Mouse (Mus musculus) kidney, embryonic 15.5 days (tissue): ENCODE data around the gene Laptm4a. TPM values are rescaled to one million over a fixed set of nuclear protein-coding genes. Genes with fewer than 3 reads are reported as not detected.
"Not testable (repeated sequence)": the region's sequence is repeated elsewhere in the genome, so short reads cannot be mapped to it uniquely, and the experiment has no call there.

ENCODE experiments used
- ATAC-seq: fragments of 200-750 bp; cut with Nextera tagmentation; replicated peaks from 2 replicates; pipeline ENCODE4 v1.8.0; 2017; ENCODE audit warnings: moderate TSS enrichment; ENCODE audit not compliant: low FRiP score
- H3K27ac ChIP-seq: fragments of 300-500 bp; sonication (generic); 2 replicates; pipeline ENCODE4 v1.5.1; 2015; ENCODE audit warnings: mild to moderate bottlenecking, inconsistent platforms
- H3K27me3 ChIP-seq: fragments of 300-500 bp; sonication (generic); 2 replicates; pipeline ENCODE4 v1.6.1; 2015; ENCODE audit warnings: inconsistent platforms
- H3K36me3 ChIP-seq: fragments of 300-500 bp; sonication (generic); 2 replicates; pipeline ENCODE4 v1.6.1; 2015; ENCODE audit warnings: inconsistent platforms
- H3K4me1 ChIP-seq: fragments of 300-500 bp; sonication (generic); 2 replicates; pipeline ENCODE4 v1.6.1; 2015; ENCODE audit warnings: inconsistent platforms
- H3K4me2 ChIP-seq: fragments of 300-500 bp; sonication (generic); 2 replicates; pipeline ENCODE4 v1.6.1; 2015; ENCODE audit warnings: moderate library complexity, mild to moderate bottlenecking, inconsistent platforms
- H3K4me3 ChIP-seq: fragments of 300-500 bp; sonication (generic); replicated peaks from 2 replicates; pipeline ENCODE4 v1.5.1; 2015; ENCODE audit warnings: mild to moderate bottlenecking, inconsistent platforms
- H3K9ac ChIP-seq: fragments of 300-500 bp; sonication (generic); 2 replicates; pipeline ENCODE4 v1.6.1; 2015; ENCODE audit warnings: mild to moderate bottlenecking, inconsistent platforms
- H3K9me3 ChIP-seq: fragments of 300-500 bp; sonication (generic); replicated peaks from 2 replicates; pipeline ENCODE4 v1.6.1; 2016; ENCODE audit warnings: inconsistent platforms
- WGBS: fragments of 180-500 bp; shearing (Covaris S2); methylation state at CpG from one replicate; pipeline ENCODE4 v1.1.7; 2015; ENCODE audit warnings: mixed read lengths; 5-methylcytosine and 5-hydroxymethylcytosine counted together
- polyA plus RNA-seq: library from polyadenylated mRNA; unstranded; fragments of >200 nt; fragmentation: Nextera tagmentation; extraction: Ambion mirVana; gene quantifications from 2 replicates; pipeline ENCODE4 v1.2.1, GENCODE M21; 2015

The Laptm4a gene
- polyA plus RNA-seq, 1 experiment from 2014 or later = 338 TPM

DNA sequence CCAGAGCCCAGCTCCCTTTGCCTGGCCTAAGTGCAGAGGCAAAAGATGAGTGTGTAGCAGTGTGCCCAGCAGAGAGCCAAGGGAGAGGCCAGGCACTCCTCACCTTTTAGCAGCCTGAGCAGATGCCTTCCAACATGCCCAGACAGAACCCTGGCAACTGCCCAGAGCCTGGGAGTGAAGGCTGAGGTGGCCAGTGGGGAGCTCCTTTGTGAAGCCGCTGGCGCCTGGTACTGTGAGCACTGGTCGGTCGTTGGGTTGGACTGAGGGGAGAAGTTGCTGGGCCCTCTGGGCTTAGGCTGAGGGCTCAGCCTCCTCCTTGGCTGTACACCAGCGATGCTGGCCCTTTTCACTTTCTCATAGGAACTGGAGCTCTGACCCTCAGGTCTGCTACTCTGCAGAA lies 5.1 kb upstream of the Laptm4a start:
- Histone ChIP-seq H3K27ac (peak overlapping the region; percentile 54), H3K36me3 (no peaks in the 10 kb centered on the region), H3K9ac (no peak overlapping the region), H3K9me3 (no peaks in the 10 kb centered on the region), H3K27me3 (no peaks in the 10 kb centered on the region), H3K4me1 (peaks cover 45% of the 10 kb centered on the region), H3K4me2 (peak overlapping the region; percentile 3; the same call in 1 of the 2 replicates), H3K4me3 (no peak overlapping the region)
- WGBS = 46% methylated on average over 5 of the region's 5 CpGs
- ATAC-seq = no peak

DNA sequence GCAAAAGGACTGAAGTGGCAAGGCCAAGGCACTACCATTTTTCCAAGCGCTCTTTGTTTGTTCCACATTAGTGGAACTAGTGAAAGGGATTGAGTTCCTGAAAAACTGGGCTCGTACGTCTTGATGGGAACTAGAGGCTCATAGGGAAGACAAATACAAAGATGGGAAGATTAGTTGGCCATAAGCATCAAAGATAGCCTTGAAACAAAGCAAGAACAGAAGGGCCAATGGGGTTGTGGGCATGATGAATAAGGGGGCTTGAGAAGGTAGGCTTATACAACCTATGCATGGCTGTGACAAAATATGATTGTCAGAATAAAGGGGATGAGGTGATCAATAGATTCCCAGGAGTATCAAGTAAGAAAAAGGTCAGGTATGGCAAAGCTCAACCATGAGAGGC lies 2.2 kb upstream of the Laptm4a start:
- Histone ChIP-seq H3K27ac (no peak overlapping the region), H3K4me3 (no peak overlapping the region), H3K9ac (no peak overlapping the region), H3K9me3 (no peaks in the 10 kb centered on the region), H3K4me1 (peaks cover 30% of the 10 kb centered on the region), H3K4me2 (no peak overlapping the region), H3K27me3 (no peaks in the 10 kb centered on the region), H3K36me3 (0 out of 2 replicates have a peak, but pooled peaks cover under 1% of the 10 kb centered on the region)
- WGBS = 91% methylated on average over 3 of the region's 3 CpGs
- ATAC-seq = no peak

DNA sequence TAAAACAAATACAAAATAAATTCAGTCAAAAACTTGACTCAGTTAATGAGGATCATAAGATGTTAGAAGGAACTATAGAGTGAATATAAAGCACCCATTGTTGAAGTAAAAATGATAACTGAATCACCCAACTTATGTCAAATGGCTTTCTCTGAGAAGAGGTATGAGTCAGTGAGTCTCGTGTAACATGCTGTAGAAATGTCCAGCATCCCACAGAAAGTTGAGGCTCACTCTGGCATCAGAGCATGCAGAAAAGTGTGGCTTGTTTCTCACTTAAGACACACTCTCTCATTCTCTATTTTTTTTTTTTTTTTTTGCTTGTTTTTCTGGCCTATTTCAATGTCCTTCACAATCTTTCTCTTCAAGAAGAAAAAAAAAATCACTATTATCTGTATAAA lies 469 bp upstream of the Laptm4a start:
- Histone ChIP-seq H3K27ac (peak overlapping the region; percentile 99), H3K4me2 (peak overlapping the region; percentile 54), H3K4me1 (peaks cover 37% of the 10 kb centered on the region), H3K36me3 (peaks cover 10% of the 10 kb centered on the region; the same call in 1 of the 2 replicates), H3K9ac (peak overlapping the region; percentile 86), H3K4me3 (peak overlapping the region; percentile 76), H3K9me3 (no peaks in the 10 kb centered on the region), H3K27me3 (no peaks in the 10 kb centered on the region)
- ATAC-seq = no peak
- 11% methylated on average over 1 of the region's 1 CpGs for WGBS

DNA sequence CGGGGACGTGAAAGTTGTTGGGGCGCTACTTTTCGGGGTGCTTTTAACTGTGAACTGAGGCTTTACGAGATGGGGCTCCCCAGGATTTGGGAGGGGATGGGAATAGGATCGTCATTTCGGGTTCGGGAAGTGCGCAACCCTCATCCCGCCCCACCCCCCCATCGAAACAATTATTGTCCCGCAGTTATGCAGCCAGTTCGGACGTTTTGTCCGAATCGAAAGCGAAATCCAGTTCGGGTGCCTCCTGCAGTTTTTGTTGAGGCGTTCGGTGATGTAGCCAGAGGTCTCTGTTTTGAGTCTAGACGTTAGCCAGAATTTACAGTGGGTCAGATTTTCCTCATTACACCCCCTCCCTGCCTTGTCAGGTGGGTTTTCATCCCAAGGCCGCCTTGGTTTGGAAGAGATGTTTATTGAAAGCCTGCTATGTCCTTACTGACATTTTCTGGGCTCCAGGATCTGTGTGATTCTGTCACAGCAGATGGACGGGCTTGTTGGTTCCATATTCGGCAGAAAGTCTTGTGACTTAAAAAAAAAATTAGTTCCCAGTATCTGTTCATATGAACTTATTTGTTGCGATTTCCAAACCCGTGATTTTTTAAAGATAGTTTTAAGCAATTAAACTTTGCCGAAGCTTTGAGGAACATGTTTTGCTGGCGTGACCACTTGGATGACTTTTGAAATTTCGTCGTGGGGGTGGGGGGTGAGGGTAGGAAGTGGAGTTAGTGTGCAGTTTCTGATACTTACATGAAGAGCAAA lies 1.1 kb downstream of the Laptm4a start:
- no peak for ATAC-seq
- Histone ChIP-seq H3K9me3 (no peaks in the 10 kb centered on the region), H3K36me3 (peaks cover 14% of the 10 kb centered on the region; the same call in 1 of the 2 replicates), H3K4me2 (peak overlapping the region; percentile 69), H3K4me3 (peak overlapping the region; percentile 76), H3K4me1 (peaks cover 40% of the 10 kb centered on the region), H3K27ac (peak overlapping the region; percentile 99), H3K9ac (peak overlapping the region; percentile 86), H3K27me3 (no peaks in the 10 kb centered on the region)
- WGBS = 1% methylated on average over 30 of the region's 30 CpGs

DNA sequence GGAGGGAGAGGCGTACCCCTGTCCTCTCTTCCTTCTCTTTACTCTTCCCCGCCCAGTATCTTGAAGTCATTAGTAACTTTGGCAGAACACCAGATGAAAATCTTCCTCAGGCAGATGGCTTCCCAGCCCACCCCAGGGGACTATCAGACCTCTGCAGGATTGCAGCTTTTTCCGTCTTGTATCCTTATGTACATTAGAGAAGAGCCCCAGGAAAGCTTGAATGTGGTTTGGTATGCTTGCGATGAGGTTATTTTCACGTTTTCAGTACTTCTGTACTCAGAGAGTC lies 1.6 kb downstream of the Laptm4a start:
- H3K4me2 ChIP-seq = peak overlapping the region; percentile 69
- H3K4me3 ChIP-seq = peak overlapping the region; percentile 76
- no peaks in the 10 kb centered on the region for H3K27me3 ChIP-seq
- H3K9ac ChIP-seq = peak overlapping the region; percentile 86
- H3K36me3 ChIP-seq = peaks cover 14% of the 10 kb centered on the region; the same call in 1 of the 2 replicates
- 0 out of 2 replicates have a peak overlapping the region, but pooled peaks have one; percentile 99 for H3K27ac ChIP-seq
- H3K4me1 ChIP-seq = peaks cover 45% of the 10 kb centered on the region
- H3K9me3 ChIP-seq = no peaks in the 10 kb centered on the region
- ATAC-seq = no peak
- 24% methylated on average over 5 of the region's 5 CpGs for WGBS

DNA sequence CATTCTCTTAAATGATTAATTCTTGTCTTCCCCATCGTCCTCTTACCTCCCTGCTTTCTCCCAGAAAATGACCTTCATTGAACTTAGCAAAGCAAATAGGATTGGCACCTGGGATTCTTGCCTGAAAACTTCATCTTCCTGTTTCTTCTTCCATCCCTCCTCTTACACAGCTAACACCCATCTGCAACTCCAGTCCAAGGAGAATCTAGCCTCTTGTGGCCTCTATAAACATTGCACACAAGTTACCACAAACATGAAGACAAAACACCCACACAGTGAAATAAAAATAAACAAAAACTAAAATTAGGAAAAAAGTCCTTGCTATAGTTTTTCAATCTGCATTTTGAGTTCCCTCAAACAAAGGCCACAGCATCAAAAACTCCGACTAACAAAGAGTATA lies 2.1 kb downstream of the Laptm4a start:
- ATAC-seq = no peak
- Histone ChIP-seq H3K4me2 (peak overlapping the region; percentile 69), H3K36me3 (peaks cover 14% of the 10 kb centered on the region; the same call in 1 of the 2 replicates), H3K9me3 (no peaks in the 10 kb centered on the region), H3K27ac (no peak overlapping the region), H3K4me1 (peaks cover 48% of the 10 kb centered on the region), H3K27me3 (no peaks in the 10 kb centered on the region), H3K9ac (peak overlapping the region; percentile 86), H3K4me3 (peak overlapping the region; percentile 76)
- WGBS = 38% methylated on average over 2 of the region's 2 CpGs

DNA sequence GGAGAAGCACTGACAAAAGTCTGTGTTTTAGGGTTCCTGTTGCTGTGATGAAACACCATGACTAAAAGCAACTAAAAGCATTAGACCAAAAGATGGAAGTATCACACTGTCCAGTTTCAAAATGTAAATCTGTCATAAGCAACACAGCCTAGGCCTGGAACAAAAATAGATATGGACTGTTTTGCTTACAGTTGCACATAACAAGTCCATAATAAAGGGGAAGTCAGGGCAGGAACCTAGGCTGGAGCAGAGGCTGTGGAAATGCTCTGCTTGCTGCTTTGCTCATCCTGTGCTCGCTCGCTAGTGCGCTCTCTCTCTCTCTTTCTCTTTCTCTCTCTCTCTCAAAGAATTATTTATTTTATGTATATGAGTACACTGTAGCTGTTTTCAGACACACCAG lies 6.2 kb downstream of the Laptm4a start:
- Histone ChIP-seq H3K9ac (no peak overlapping the region), H3K4me3 (no peak overlapping the region), H3K9me3 (no peaks in the 10 kb centered on the region), H3K36me3 (peaks cover 27% of the 10 kb centered on the region), H3K4me1 (peaks cover 59% of the 10 kb centered on the region), H3K4me2 (no peak overlapping the region), H3K27me3 (no peaks in the 10 kb centered on the region), H3K27ac (no peak overlapping the region)
- no peak for ATAC-seq
- 91% methylated on average over 3 of the region's 3 CpGs for WGBS

DNA sequence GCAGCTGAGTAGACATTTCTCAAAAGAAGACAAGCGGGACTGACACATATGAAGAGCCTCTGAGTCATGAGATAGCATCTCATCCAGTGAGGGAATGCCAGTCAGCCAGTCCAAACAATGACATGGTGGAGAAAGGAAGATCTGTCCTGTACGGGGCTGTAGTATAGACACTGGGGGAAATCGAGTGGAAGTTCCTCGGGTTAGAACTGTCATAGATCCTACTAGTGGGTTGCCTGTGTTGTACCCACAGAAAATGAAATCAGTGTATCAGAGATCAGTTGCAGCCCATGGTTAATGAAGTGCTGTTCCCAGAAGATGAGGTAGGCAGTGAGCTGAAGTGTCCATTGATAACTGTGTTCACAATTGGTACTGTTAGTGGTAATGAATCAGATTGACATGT lies 7.3 kb downstream of the Laptm4a start:
- whole genome bisulfite sequencing = 82% methylated on average over 4 of the region's 4 CpGs
- H3K27me3 ChIP-seq = no peaks in the 10 kb centered on the region
- H3K4me3 ChIP-seq = no peak overlapping the region
- ATAC-seq = no peak
- peaks cover 53% of the 10 kb centered on the region for H3K4me1 ChIP-seq
- H3K27ac ChIP-seq = no peak overlapping the region
- H3K9me3 ChIP-seq = no peaks in the 10 kb centered on the region
- peaks cover 34% of the 10 kb centered on the region for H3K36me3 ChIP-seq
- H3K9ac ChIP-seq = no peak overlapping the region
- no peak overlapping the region for H3K4me2 ChIP-seq

DNA sequence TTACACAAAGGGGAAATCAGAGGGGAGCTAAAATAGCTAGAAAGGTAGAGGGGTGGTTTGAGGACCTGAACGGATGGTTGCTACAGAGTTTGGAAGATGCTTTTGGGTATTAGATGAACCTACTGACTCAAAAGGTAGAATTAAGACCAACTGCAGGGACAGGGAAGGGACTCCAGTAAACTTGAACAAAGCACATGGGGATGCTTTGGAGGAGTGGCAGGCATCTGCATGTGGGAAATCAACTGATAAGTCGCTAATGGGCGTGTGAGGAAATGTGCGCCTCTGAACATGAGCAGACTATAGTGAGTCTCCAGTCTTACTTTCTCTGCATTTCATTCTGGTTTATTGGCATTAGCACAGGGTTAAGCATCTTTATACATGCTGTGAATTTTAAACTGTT lies 9.6 kb downstream of the Laptm4a start:
- Histone ChIP-seq H3K36me3 (peaks cover 42% of the 10 kb centered on the region), H3K27me3 (no peaks in the 10 kb centered on the region), H3K4me1 (peaks cover 54% of the 10 kb centered on the region), H3K9me3 (no peaks in the 10 kb centered on the region), H3K4me2 (no peak overlapping the region), H3K4me3 (no peak overlapping the region), H3K27ac (no peak overlapping the region), H3K9ac (no peak overlapping the region)
- ATAC-seq = no peak
- WGBS = 87% methylated on average over 4 of the region's 4 CpGs

DNA sequence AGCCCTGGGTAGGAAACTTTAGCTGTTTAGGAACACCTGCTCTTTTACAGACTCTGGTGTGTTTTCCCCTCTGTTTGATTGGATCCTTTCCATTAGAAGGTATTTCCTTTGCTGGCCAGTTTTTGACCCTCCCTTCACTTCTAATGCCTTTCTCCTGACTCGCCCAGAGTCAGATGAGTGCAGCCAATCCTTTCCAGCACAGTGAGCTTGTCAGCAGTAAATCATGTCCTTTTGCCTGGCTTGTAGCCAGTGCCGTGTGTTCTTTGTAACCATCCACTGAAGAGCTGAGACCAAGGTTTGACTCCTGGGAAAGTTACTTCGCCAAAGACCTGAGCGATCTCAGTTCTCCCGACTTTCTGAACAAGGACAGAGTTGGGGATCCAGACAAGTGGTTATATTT lies 13.9 kb downstream of the Laptm4a start:
- H3K36me3 ChIP-seq = peaks cover 75% of the 10 kb centered on the region
- peaks cover 24% of the 10 kb centered on the region for H3K4me1 ChIP-seq
- peak; percentile 90 for ATAC-seq
- peak overlapping the region; percentile 19; the same call in 1 of the 2 replicates for H3K27ac ChIP-seq
- H3K4me2 ChIP-seq = no peak overlapping the region
- H3K4me3 ChIP-seq = no peak overlapping the region
- no peaks in the 10 kb centered on the region for H3K27me3 ChIP-seq
- no peak overlapping the region for H3K9ac ChIP-seq
- H3K9me3 ChIP-seq = no peaks in the 10 kb centered on the region
- 36% methylated on average over 5 of the region's 5 CpGs for WGBS

DNA sequence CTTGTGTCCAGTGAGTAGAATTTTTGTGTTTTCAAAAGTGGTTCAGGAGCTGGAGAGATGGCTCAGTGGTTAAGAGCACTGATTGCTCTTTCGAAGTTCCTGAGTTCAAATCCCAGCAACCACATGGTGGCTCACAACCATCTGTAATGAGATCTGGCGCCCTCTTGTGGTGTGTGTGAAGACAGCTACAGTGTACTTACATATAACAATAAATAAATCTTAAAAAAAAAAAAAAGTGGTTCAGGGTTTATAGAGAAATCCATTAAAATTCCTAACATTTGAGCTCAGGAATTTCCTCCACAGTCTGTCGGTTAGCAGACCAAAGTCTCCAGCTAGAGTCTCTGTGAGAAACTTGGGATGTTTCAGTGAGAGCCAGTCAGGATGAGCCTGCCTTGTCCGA lies 14.7 kb downstream of the Laptm4a start:
- not testable (repeated sequence) for H3K4me2 ChIP-seq, ATAC-seq, H3K9me3 ChIP-seq, H3K27me3 ChIP-seq, H3K4me3 ChIP-seq, H3K9ac ChIP-seq, H3K27ac ChIP-seq
- H3K36me3 ChIP-seq = peaks cover 73% of the 10 kb centered on the region
- H3K4me1 ChIP-seq = peaks cover 21% of the 10 kb centered on the region
- 76% methylated on average over 4 of the region's 4 CpGs for WGBS

DNA sequence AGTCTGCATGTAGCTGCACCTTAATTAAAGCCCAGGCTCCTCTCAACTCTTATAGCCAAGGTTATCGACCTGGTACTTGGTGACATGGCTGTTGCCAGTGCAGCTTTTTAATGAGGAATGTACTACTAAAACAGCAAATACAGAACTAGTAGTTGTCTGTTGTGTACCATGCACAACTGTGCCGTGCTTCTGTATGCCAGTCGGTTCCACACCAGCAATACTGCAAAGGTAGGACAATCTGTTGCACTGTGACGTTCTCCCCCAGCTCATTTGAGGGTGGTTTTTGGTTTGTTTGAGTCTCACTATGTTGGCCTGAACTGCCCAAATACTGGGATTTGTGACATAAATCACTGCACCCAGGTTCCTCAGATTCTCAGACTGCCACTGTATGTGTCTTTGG lies 18.0 kb downstream of the Laptm4a start:
- no peak for ATAC-seq

More for the DNA sequence above, 18.0 kb downstream of the Laptm4a start:
- peaks cover 52% of the 10 kb centered on the region for H3K36me3 ChIP-seq
- no peaks in the 10 kb centered on the region for H3K9me3 ChIP-seq
- WGBS = 88% methylated on average over 4 of the region's 4 CpGs
- H3K4me3 ChIP-seq = no peak overlapping the region
- H3K9ac ChIP-seq = no peak overlapping the region
- peaks cover 11% of the 10 kb centered on the region; the same call in 1 of the 2 replicates for H3K4me1 ChIP-seq
- no peak overlapping the region for H3K27ac ChIP-seq
- no peaks in the 10 kb centered on the region for H3K27me3 ChIP-seq
- no peak overlapping the region for H3K4me2 ChIP-seq
